Mouse (Mus musculus): ENCODE data around the gene Pik3r6.

The Pik3r6 gene

GRCm38 (mm10) chr11:68536026-68536425, 33.2 kb downstream of the Pik3r6 start:
- DNase-seq (ENCODE audit: low spot score) = no peak

GRCm38 (mm10) chr11:68536465-68536864, 33.6 kb downstream of the Pik3r6 start:
- no peak for DNase-seq (ENCODE audit: low spot score)

GRCm38 (mm10) chr11:68539621-68540020, 36.8 kb downstream of the Pik3r6 start:
- DNase-seq (ENCODE audit: low spot score) = no peak

- no peak for DNase-seq (ENCODE audit: low spot score)
Measured at GRCm38 (mm10) chr11:68544554-68544953, 41.7 kb downstream of the Pik3r6 start.

- no peak for DNase-seq (ENCODE audit: low spot score)
Measured at GRCm38 (mm10) chr11:68545172-68545571, 42.4 kb downstream of the Pik3r6 start.

- no peak for DNase-seq (ENCODE audit: low spot score)
Measured at GRCm38 (mm10) chr11:68545682-68546222, 42.9 kb downstream of the Pik3r6 start.

- no peak for DNase-seq (ENCODE audit: low spot score)
Measured at GRCm38 (mm10) chr11:68547484-68547883, 44.7 kb downstream of the Pik3r6 start.

GRCm38 (mm10) chr11:68549597-68549996, 46.8 kb downstream of the Pik3r6 start:
- no peak for DNase-seq (ENCODE audit: low spot score)

GRCm38 (mm10) chr11:68550358-68550757, 47.5 kb downstream of the Pik3r6 start:
- DNase-seq (ENCODE audit: low spot score) = no peak

- DNase-seq (ENCODE audit: low spot score) = no peak
Measured at GRCm38 (mm10) chr11:68553981-68554471, 51.2 kb downstream of the Pik3r6 start.

- peak; percentile 27 for DNase-seq (ENCODE audit: low spot score)
Measured at GRCm38 (mm10) chr11:68555918-68556584, 53.2 kb downstream of the Pik3r6 start, which contains the start of gene Mfsd6l. Mfsd6l (plus strand) TSS chr11:68556186.

- no peak for DNase-seq (ENCODE audit: low spot score)
Measured at GRCm38 (mm10) chr11:68559546-68559945, 56.7 kb downstream of the Pik3r6 start.

GRCm38 (mm10) chr11:68561957-68562950, 59.4 kb downstream of the Pik3r6 start:
- DNase-seq (ENCODE audit: low spot score) = no peak

- no peak for DNase-seq (ENCODE audit: low spot score)
Measured at GRCm38 (mm10) chr11:68564356-68565031, 61.7 kb downstream of the Pik3r6 start.

GRCm38 (mm10) chr11:68565032-68565429, 62.2 kb downstream of the Pik3r6 start:
- DNase-seq (ENCODE audit: low spot score) = no peak

- no peak for DNase-seq (ENCODE audit: low spot score)
Measured at GRCm38 (mm10) chr11:68566447-68567059, 63.7 kb downstream of the Pik3r6 start.

- DNase-seq (ENCODE audit: low spot score) = no peak
Measured at GRCm38 (mm10) chr11:68570861-68571260, 68.0 kb downstream of the Pik3r6 start.

GRCm38 (mm10) chr11:68577076-68577475, 74.3 kb downstream of the Pik3r6 start:
- no peak for DNase-seq (ENCODE audit: low spot score)

- DNase-seq (ENCODE audit: low spot score) = no peak
Measured at GRCm38 (mm10) chr11:68579462-68579881, 76.7 kb downstream of the Pik3r6 start.

- DNase-seq (ENCODE audit: low spot score) = no peak
Measured at GRCm38 (mm10) chr11:68580566-68580965, 77.7 kb downstream of the Pik3r6 start.

GRCm38 (mm10) chr11:68583225-68583624, 80.4 kb downstream of the Pik3r6 start:
- no peak for DNase-seq (ENCODE audit: low spot score)

Data from ovary, adult 18-20 months (tissue).